Mouse (Mus musculus) heart, adult 2 months (tissue): ENCODE measurements around the gene Zfp689.

Source experiments
- EP300 ChIP-seq: fragments of 200-500 bp; IDR thresholded peaks from 2 replicates; pipeline ENCODE4 v1.6.1; 2011; ENCODE audit warnings: low read depth, low read length, control low read depth; ENCODE audit not compliant: insufficient read depth
- POLR2A ChIP-seq: fragments of 200-500 bp; IDR thresholded peaks from 2 replicates; pipeline ENCODE4 v1.6.1; 2011; ENCODE audit warnings: mild to moderate bottlenecking, low read depth, low read length, control low read depth; ENCODE audit not compliant: insufficient read depth

- TF ChIP-seq POLR2A (no peak), EP300 (no peak)
Observed at GRCm38 (mm10) chr7:127497382-127497781, 48.4 kb upstream of the Zfp689 start.
